Mouse (Mus musculus) stomach, embryonic 16.5 days (tissue): ENCODE measurements around the gene Stat5b. TPM values are rescaled to one million over a fixed set of nuclear protein-coding genes. Genes with fewer than 3 reads are reported as not detected.

Experiments used
- ATAC-seq: fragments of 200-750 bp; cut with Nextera tagmentation; 2 replicates; pipeline ENCODE4 v1.8.0; 2017; ENCODE audit warnings: moderate number of reproducible peaks, moderate TSS enrichment; ENCODE audit not compliant: insufficient read depth, low FRiP score
- H3K27ac ChIP-seq: fragments of 300-500 bp; sonication (generic); 2 replicates; pipeline ENCODE4 v1.5.1; 2014; ENCODE audit warnings: low read length
- H3K27me3 ChIP-seq: fragments of 300-500 bp; sonication (generic); 2 replicates; pipeline ENCODE4 v1.6.1; 2014; ENCODE audit warnings: low read length, control low read depth, mixed read lengths; ENCODE audit not compliant: control insufficient read depth, insufficient read depth
- H3K36me3 ChIP-seq: fragments of 300-500 bp; sonication (generic); 2 replicates; pipeline ENCODE4 v1.6.1; 2014; ENCODE audit warnings: low read length; ENCODE audit not compliant: control insufficient read depth, insufficient read depth
- H3K4me1 ChIP-seq: fragments of 300-500 bp; sonication (generic); 2 replicates; pipeline ENCODE4 v1.6.1; 2014; ENCODE audit warnings: low read length, control low read depth, mixed read lengths; ENCODE audit not compliant: control insufficient read depth, insufficient read depth
- H3K4me2 ChIP-seq: fragments of 300-500 bp; sonication (generic); 2 replicates; pipeline ENCODE4 v1.6.1; 2014; ENCODE audit warnings: low read depth, low read length, mixed read lengths
- H3K4me3 ChIP-seq: fragments of 300-500 bp; sonication (generic); replicated peaks from 2 replicates; pipeline ENCODE4 v1.5.1; 2014; ENCODE audit warnings: mild to moderate bottlenecking, low read length
- H3K9ac ChIP-seq: fragments of 300-500 bp; sonication (generic); 2 replicates; pipeline ENCODE4 v1.6.1; 2014; ENCODE audit warnings: low read length
- H3K9me3 ChIP-seq: fragments of 300-500 bp; sonication (generic); replicated peaks from 2 replicates; pipeline ENCODE4 v1.6.1; 2016; ENCODE audit warnings: low read length, control low read depth; ENCODE audit not compliant: control insufficient read depth
- WGBS: fragments of 180-500 bp; shearing (Covaris S2); extraction: QIAGEN DNeasy Blood & Tissue Kit; methylation state at CpG from one replicate; pipeline ENCODE4 v1.1.7; 2014; 5-methylcytosine and 5-hydroxymethylcytosine counted together
- polyA plus RNA-seq: library from polyadenylated mRNA; unstranded; fragments of >200 nt; fragmentation: Nextera tagmentation; extraction: Ambion mirVana; gene quantifications from 2 replicates; pipeline ENCODE4 v1.2.1, GENCODE M21; 2015

Gene Stat5b
- polyA plus RNA-seq, 1 experiment from 2014 or later, result 27.4 TPM

DNA sequence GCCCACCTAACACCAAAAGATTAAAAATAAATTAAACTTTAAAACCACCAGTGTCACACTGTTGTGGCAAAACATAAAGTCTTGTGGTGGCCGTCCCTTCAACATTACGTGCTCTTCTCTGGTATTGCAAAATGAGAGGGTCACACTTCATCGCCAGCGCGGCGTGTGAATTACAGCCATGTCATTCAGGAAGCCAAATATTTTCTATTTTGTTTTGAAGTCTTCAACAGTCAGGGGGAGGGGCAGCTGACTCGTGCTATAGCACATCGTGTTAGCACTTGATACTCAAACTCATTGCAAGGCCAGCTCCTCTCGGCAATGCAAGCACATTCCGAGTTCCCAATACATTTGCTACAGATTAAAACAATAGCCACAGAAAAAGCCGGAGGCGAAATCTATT is 9.7 kb downstream of the Stat5b start:
- no peaks in the 10 kb centered on the region for H3K27me3 ChIP-seq
- H3K4me1 ChIP-seq, result peaks cover 2% of the 10 kb centered on the region; the same call in 1 of the 2 replicates
- H3K27ac ChIP-seq, result no peak overlapping the region
- H3K36me3 ChIP-seq, result peaks cover 3% of the 10 kb centered on the region; the same call in 1 of the 2 replicates
- no peak overlapping the region for H3K4me3 ChIP-seq
- H3K4me2 ChIP-seq, result no peak overlapping the region
- no peak for ATAC-seq
- no peak overlapping the region for H3K9ac ChIP-seq
- WGBS, result 72% methylated on average over 12 of the region's 12 CpGs
- no peaks in the 10 kb centered on the region for H3K9me3 ChIP-seq

DNA sequence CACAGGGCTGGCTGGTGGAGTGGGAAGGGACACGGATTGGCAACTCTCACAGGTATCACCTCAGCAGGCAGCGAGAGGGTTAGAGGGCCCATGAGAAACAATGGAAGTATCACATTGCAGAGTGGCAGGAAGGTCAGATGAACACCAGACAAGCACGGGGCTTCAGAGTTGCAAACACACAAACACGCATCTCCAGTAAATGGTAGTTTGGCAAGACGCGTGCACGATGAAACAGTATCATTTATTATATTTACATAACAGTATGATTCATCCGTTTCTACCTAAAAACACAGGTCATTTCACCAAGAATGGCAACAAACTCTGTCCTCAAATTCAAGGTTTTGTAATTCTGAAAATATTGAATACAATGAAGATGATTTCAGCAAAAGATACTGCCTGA is 11.0 kb downstream of the Stat5b start:
- Histone ChIP-seq H3K4me2 (no peak overlapping the region), H3K36me3 (peaks cover 3% of the 10 kb centered on the region; the same call in 1 of the 2 replicates), H3K4me3 (no peak overlapping the region), H3K9ac (no peak overlapping the region), H3K9me3 (no peaks in the 10 kb centered on the region), H3K27me3 (no peaks in the 10 kb centered on the region), H3K27ac (no peak overlapping the region), H3K4me1 (no peaks in the 10 kb centered on the region)
- no peak for ATAC-seq
- 62% methylated on average over 8 of the region's 8 CpGs for WGBS

DNA sequence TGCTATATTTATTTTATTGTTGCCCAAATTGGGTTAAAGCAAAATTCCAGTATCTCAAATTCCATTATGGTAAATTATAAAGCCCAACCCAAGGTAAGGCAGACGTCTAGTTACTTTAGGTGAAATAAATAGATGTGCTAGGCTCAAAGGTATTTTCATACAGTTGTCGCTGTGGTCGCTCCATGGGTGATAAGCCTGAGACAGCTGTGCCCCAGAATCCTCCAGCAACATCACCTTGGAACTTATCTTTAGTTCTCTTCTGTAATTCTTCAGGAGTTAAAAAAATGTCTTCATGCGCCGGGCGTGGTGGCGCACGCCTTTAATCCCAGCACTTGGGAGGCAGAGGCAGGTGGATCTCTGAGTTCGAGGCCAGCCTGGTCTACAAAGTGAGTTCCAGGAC is 11.6 kb downstream of the Stat5b start:
- no peak overlapping the region for H3K4me2 ChIP-seq
- ATAC-seq, result no peak
- no peak overlapping the region for H3K9ac ChIP-seq
- no peak overlapping the region for H3K27ac ChIP-seq
- H3K9me3 ChIP-seq, result no peaks in the 10 kb centered on the region
- no peak overlapping the region for H3K4me3 ChIP-seq
- 87% methylated on average over 9 of the region's 9 CpGs for WGBS
- H3K4me1 ChIP-seq, result no peaks in the 10 kb centered on the region
- H3K27me3 ChIP-seq, result no peaks in the 10 kb centered on the region
- H3K36me3 ChIP-seq, result peaks cover 3% of the 10 kb centered on the region; the same call in 1 of the 2 replicates

DNA sequence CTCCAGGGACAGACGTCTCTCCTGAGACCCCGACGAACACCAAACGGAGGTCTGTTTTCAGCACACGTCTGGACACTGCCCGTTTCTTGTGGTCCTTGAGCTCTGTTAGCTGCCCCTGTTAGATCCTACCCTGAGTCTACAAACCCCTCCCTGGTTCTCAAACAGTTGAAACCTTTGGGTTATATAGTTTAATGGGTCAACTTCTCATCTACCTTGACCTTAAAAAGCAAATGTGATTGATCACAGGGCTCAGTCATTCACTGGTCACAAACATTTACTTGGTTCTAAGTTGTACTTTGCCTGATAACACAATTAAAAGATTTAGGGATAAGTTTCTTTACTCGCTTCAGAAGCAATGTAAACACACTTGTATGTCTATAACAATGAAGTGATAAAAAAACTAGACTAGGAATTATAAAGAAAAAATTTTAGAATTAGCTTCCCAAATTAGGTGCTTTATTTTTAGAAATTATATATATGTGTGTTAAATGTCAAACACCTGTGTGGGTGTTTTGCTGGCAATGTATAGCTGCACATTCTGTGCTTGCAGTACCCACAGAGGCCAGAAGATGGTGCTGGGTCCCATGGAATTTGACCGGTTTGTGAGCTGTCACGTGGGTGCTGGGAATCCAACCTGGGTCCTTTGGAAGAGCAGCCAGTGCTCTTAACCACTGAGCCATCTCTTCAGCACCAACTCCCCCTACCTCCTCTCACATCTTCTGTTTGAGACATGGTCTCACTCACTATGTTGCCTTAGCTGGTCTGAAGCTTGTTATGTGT is 13.4 kb downstream of the Stat5b start:
- 65% methylated on average over 9 of the region's 9 CpGs for WGBS
- no peak; the same call in 1 of the 2 replicates for ATAC-seq
- H3K9ac ChIP-seq, result no peak overlapping the region
- H3K36me3 ChIP-seq, result peaks cover 3% of the 10 kb centered on the region; the same call in 1 of the 2 replicates
- H3K4me2 ChIP-seq, result 0 out of 2 replicates have a peak overlapping the region, but pooled peaks have one; percentile 5
- H3K27ac ChIP-seq, result no peak overlapping the region
- no peak overlapping the region for H3K4me3 ChIP-seq
- no peaks in the 10 kb centered on the region for H3K9me3 ChIP-seq
- no peaks in the 10 kb centered on the region for H3K4me1 ChIP-seq
- no peaks in the 10 kb centered on the region for H3K27me3 ChIP-seq

DNA sequence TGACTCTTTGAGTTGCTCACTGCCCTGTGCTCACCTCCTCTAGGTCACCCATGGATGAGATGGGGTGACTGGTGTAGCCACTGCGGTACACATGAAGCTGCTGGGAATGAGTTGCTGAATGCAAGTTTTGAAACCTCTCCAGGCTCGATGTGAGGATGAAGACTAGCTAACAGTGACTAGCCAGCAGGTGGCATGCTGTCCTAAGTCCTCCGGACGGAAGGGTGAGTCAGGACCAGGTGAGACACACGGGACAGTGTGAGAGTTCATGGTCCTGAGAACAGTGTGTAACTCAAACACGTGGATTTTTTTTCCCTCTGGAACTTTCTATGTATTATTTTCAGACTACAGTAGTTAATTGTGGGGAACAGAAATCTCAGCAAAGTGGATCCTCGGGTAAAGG is 17.1 kb downstream of the Stat5b start:
- Histone ChIP-seq H3K4me1 (no peaks in the 10 kb centered on the region), H3K9me3 (no peaks in the 10 kb centered on the region), H3K27me3 (no peaks in the 10 kb centered on the region), H3K4me3 (no peak overlapping the region), H3K27ac (no peak overlapping the region), H3K36me3 (peaks cover 3% of the 10 kb centered on the region; the same call in 1 of the 2 replicates), H3K4me2 (no peak overlapping the region), H3K9ac (no peak overlapping the region)
- WGBS, result 56% methylated on average over 7 of the region's 7 CpGs
- peak; percentile 78 for ATAC-seq

DNA sequence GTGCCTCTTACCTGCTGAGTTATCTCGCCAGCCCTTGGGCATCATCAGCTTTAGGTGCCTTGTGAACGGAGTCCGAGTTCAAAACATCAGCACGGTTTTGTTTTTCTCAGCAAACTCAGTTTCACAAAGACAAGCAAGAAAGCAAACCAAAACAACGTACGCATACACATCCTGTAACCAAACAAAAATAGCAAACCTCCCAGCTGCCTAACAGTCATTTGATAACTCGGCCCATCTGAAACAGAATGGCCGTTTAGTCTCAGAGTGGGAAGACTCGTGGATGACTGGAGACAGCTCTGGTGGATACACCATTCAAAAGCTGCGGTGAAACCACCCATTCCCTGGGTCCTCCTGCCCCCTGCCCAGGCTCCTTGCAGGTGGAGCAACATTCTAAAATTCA is 19.1 kb downstream of the Stat5b start:
- Histone ChIP-seq H3K4me1 (no peaks in the 10 kb centered on the region), H3K9ac (no peak overlapping the region), H3K4me3 (no peak overlapping the region), H3K4me2 (no peak overlapping the region), H3K27ac (no peak overlapping the region), H3K9me3 (no peaks in the 10 kb centered on the region), H3K36me3 (no peaks in the 10 kb centered on the region), H3K27me3 (no peaks in the 10 kb centered on the region)
- no peak for ATAC-seq
- WGBS, result 80% methylated on average over 10 of the region's 10 CpGs

DNA sequence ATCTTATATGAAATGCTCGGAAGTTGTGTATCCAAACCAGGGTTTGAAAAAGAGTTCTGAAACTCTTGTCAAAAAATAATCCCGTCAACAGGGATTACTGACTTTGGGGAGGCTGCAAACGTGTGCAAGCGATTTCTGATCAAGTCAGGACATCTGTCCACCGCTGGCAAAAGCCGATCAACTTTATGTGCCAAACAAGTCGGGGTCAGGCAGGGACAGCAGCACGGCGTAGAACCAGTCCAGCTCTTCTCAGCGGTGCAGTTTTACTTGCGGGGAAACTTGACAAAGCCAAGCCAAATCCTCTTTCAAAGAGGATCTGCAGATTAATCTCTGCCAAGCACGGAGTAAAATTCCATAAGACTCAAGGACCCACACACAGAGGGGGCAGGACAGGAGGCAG is 20.8 kb downstream of the Stat5b start:
- no peak overlapping the region for H3K4me2 ChIP-seq
- no peaks in the 10 kb centered on the region for H3K36me3 ChIP-seq
- H3K9ac ChIP-seq, result no peak overlapping the region
- no peak overlapping the region for H3K27ac ChIP-seq
- ATAC-seq, result no peak
- H3K27me3 ChIP-seq, result no peaks in the 10 kb centered on the region
- no peak overlapping the region for H3K4me3 ChIP-seq
- H3K9me3 ChIP-seq, result no peaks in the 10 kb centered on the region
- H3K4me1 ChIP-seq, result no peaks in the 10 kb centered on the region
- WGBS, result 74% methylated on average over 12 of the region's 12 CpGs

DNA sequence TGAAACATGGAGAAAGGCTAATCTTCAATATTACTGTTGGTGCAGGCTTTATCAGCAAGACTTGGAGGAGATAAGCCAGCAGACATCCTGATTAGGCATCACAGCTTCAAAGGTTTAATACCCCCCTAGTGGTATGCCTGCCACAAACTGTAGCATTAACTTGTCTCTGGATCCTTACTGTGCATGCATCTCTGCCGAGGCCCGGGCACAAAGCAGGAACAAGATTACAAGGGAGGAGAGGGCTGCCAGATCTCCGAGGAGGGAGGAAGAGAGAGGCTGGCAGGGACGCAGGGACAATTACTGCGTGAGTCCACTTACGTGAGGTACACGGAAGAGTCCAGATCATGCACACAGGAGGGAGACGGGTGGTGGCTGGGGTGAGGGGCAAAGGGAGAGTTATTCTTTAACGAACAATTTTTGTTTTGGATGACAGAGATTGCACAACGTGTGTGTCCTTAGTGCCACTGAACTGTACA is 21.8 kb downstream of the Stat5b start:
- no peak for ATAC-seq
- 58% methylated on average over 10 of the region's 10 CpGs for WGBS
- Histone ChIP-seq H3K4me3 (no peak overlapping the region), H3K27me3 (no peaks in the 10 kb centered on the region), H3K9ac (no peak overlapping the region), H3K27ac (no peak overlapping the region), H3K4me2 (no peak overlapping the region), H3K4me1 (no peaks in the 10 kb centered on the region), H3K9me3 (no peaks in the 10 kb centered on the region), H3K36me3 (no peaks in the 10 kb centered on the region)

DNA sequence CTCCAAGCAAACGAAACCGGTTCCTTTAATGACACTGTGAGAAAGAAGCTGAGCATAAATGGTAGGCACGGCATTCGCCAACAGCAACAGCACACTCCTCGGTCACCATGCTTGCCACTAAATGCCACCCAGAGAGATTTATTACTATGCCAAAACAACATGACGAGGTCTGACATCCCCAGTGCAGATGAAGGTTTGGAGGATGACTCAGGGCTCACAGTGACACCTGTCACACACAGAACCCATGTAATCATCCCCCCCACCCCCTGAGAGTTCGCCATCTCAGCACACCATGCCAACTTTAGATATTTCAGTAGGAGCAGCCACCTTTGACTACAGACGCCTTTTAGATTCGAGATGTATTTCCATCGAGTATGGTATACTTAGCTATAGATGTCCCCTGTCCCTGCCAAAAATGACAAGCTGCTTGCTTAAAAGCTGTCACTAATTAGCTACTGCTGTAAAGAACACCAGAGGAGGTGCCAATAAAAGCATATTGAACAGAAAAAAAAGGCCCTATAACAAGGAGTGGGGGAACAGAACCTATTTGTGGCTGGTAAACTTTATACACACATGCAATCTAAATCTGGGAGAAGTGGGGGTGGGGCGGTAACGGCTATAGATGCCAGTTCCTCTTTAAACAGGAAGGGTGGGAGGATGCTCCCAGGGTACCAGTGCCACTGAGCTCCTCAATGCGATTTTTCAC is 24.2 kb downstream of the Stat5b start:
- WGBS, result 80% methylated on average over 13 of the region's 13 CpGs
- no peaks in the 10 kb centered on the region for H3K36me3 ChIP-seq
- no peak overlapping the region for H3K4me2 ChIP-seq
- no peaks in the 10 kb centered on the region for H3K9me3 ChIP-seq
- H3K4me1 ChIP-seq, result no peaks in the 10 kb centered on the region
- no peak overlapping the region for H3K9ac ChIP-seq
- no peaks in the 10 kb centered on the region for H3K27me3 ChIP-seq
- no peak overlapping the region for H3K4me3 ChIP-seq
- ATAC-seq, result no peak
- no peak overlapping the region for H3K27ac ChIP-seq
